8 mouse cellular contexts compared by ENCODE assay signal in genomic region chr19:53944786-53945169, GRCm38 (mm10). TPM values are rescaled to one million over a fixed set of nuclear protein-coding genes. Genes with fewer than 3 reads are reported as not detected.
A peak's percentile ranks its signal among the peaks of the same experiment; 100 is the strongest.
DNase-seq lines count a peak whose midpoint lies in the region; ATAC-seq lines count a peak whose summit lies in the region.

No protein-coding gene starts in this region.

- H3K4me2 ChIP-seq in kidney, embryonic 14.5 days (replicated peaks; ENCODE audit: low read depth, low read length), result peak overlapping the region; percentile 53
- peak overlapping the region; percentile 49; the same call in 1 of the 2 replicates for H3K4me2 ChIP-seq in hindbrain, embryonic 11.5 days (replicated peaks; ENCODE audit: low read depth, low read length)
- H3K4me2 ChIP-seq in midbrain, embryonic 13.5 days (replicated peaks), result peak overlapping the region; percentile 64

- ATAC-seq in kidney, embryonic 14.5 days (ENCODE audit: low FRiP score, low TSS enrichment), result no peak; the same call in 1 of the 2 replicates
- peak; percentile 2 for ATAC-seq in activated CD4-positive, CD25-positive, alpha-beta regulatory T cell, adult 4 months
- no peak; the same call in 1 of the 2 replicates for ATAC-seq in hindbrain, embryonic 11.5 days (ENCODE audit: low FRiP score)
- ATAC-seq in midbrain, embryonic 13.5 days, result peak; percentile 82

- no peaks in the 10 kb centered on the region for H3K36me3 ChIP-seq in kidney, embryonic 14.5 days (ENCODE audit: control insufficient read depth, insufficient read depth, low read length)
- H3K36me3 ChIP-seq in hindbrain, embryonic 11.5 days (ENCODE audit: control insufficient read depth, insufficient read depth, low read length), result no peaks in the 10 kb centered on the region
- H3K36me3 ChIP-seq in midbrain, embryonic 13.5 days, result no peaks in the 10 kb centered on the region

- H3K9me3 ChIP-seq in kidney, embryonic 14.5 days (ENCODE audit: control insufficient read depth, low read length), result no peaks in the 10 kb centered on the region
- H3K9me3 ChIP-seq in hindbrain, embryonic 11.5 days (ENCODE audit: control insufficient read depth, low read length), result no peaks in the 10 kb centered on the region
- no peaks in the 10 kb centered on the region for H3K9me3 ChIP-seq in midbrain, embryonic 13.5 days

- peaks cover 12% of the 10 kb centered on the region; the same call in 1 of the 2 replicates for H3K4me1 ChIP-seq in kidney, embryonic 14.5 days (ENCODE audit: control insufficient read depth, insufficient read depth, low read length)
- H3K4me1 ChIP-seq in hindbrain, embryonic 11.5 days (replicated peaks; ENCODE audit: control insufficient read depth, insufficient read depth, low read length), result no peaks in the 10 kb centered on the region; the same call in 1 of the 2 replicates
- peaks cover 34% of the 10 kb centered on the region for H3K4me1 ChIP-seq in midbrain, embryonic 13.5 days (replicated peaks)

- DNase-seq in kidney, adult 8-10 months, result no peak
- DNase-seq in hindbrain, embryonic 11.5 days (ENCODE audit: low spot score), result no peak
- no peak for DNase-seq in left cerebral cortex, adult 8-10 months (ENCODE audit: low spot score in 2 of 2)
- no peak for DNase-seq in adrenal gland, postnatal 4 days (ENCODE audit: low spot score in 2 of 2)
- DNase-seq in MN1 (ENCODE audit: low spot score), result no peak

- peak overlapping the region; percentile 96 for H3K27ac ChIP-seq in kidney, embryonic 14.5 days (ENCODE audit: low read depth, low read length)
- peak overlapping the region; percentile 94 for H3K27ac ChIP-seq in hindbrain, embryonic 11.5 days (ENCODE audit: low read depth, low read length)
- H3K27ac ChIP-seq in midbrain, embryonic 13.5 days, result peak overlapping the region; percentile 98

- no peaks in the 10 kb centered on the region for H3K27me3 ChIP-seq in kidney, embryonic 14.5 days (ENCODE audit: control insufficient read depth, insufficient read depth, low read length)
- H3K27me3 ChIP-seq in hindbrain, embryonic 11.5 days (ENCODE audit: control insufficient read depth, insufficient read depth, low read length), result no peaks in the 10 kb centered on the region
- H3K27me3 ChIP-seq in midbrain, embryonic 13.5 days, result no peaks in the 10 kb centered on the region

- WGBS in kidney, embryonic 14.5 days, result under 1% methylated on average over 40 of the region's 47 CpGs
- 0% methylated on average over 24 of the region's 47 CpGs for WGBS in hindbrain, embryonic 11.5 days
- under 1% methylated on average over 32 of the region's 47 CpGs for WGBS in midbrain, embryonic 13.5 days

- H3K4me3 ChIP-seq in kidney, embryonic 14.5 days (ENCODE audit: low read length), result peak overlapping the region; percentile 86
- H3K4me3 ChIP-seq in hindbrain, embryonic 11.5 days (ENCODE audit: low read depth, low read length), result peak overlapping the region; percentile 87
- peak overlapping the region; percentile 92 for H3K4me3 ChIP-seq in midbrain, embryonic 13.5 days (replicated peaks)

- peak overlapping the region; percentile 97 for H3K9ac ChIP-seq in kidney, embryonic 14.5 days (ENCODE audit: low read depth, low read length)
- H3K9ac ChIP-seq in hindbrain, embryonic 11.5 days (ENCODE audit: low read depth, low read length), result peak overlapping the region; percentile 93
- peak overlapping the region; percentile 96 for H3K9ac ChIP-seq in midbrain, embryonic 13.5 days (replicated peaks)

RNA-seq across cellular contexts. Expression of gene Bbip1, which starts 0.4 kb away (rescaled TPM):
- polyA plus RNA-seq in kidney, embryonic 14.5 days (2014; fragmentation: Nextera tagmentation; extraction: Ambion mirVana), result 96.8 and 137 TPM in 2 replicates
- 100 to 1,000 TPM; 114 to 123 TPM for polyA plus RNA-seq in activated CD4-positive, CD25-positive, alpha-beta regulatory T cell, adult 4 months (2017; shearing (Covaris generic))
- polyA plus RNA-seq in hindbrain, embryonic 11.5 days (2014; fragmentation: Nextera tagmentation; extraction: Ambion mirVana), result 139 and 142 TPM in 2 replicates
- polyA plus RNA-seq in midbrain, embryonic 13.5 days (2015; fragmentation: Nextera tagmentation; extraction: Ambion mirVana), result 120 and 134 TPM in 2 replicates
- total RNA-seq in left cerebral cortex, adult 8-10 months (2022), result 10 to 100 TPM; 39.9 to 52.1 (median 45.4) TPM
- 10 to 100 TPM; 27.7 to 28.8 TPM for total RNA-seq in adrenal gland, postnatal 4 days (2021)

RNA-seq across cellular contexts. Expression of gene Shoc2, which starts 0.7 kb away (rescaled TPM):
- 34.3 and 59.6 TPM in 2 replicates for polyA plus RNA-seq in kidney, embryonic 14.5 days (2014; fragmentation: Nextera tagmentation; extraction: Ambion mirVana)
- 10 to 100 TPM; 61.5 to 66.2 TPM for polyA plus RNA-seq in activated CD4-positive, CD25-positive, alpha-beta regulatory T cell, adult 4 months (2017; shearing (Covaris generic))
- 80.9 and 81.1 TPM in 2 replicates for polyA plus RNA-seq in hindbrain, embryonic 11.5 days (2014; fragmentation: Nextera tagmentation; extraction: Ambion mirVana)
- polyA plus RNA-seq in midbrain, embryonic 13.5 days (2015; fragmentation: Nextera tagmentation; extraction: Ambion mirVana), result 62.3 and 63.9 TPM in 2 replicates
- 10 to 100 TPM; 54.0 to 59.6 (median 58.1) TPM for total RNA-seq in left cerebral cortex, adult 8-10 months (2022)
- total RNA-seq in adrenal gland, postnatal 4 days (2021), result 10 to 100 TPM; 45.6 to 48.3 TPM

RNA-seq across cellular contexts. Expression of gene Pdcd4, which starts 52.7 kb away (rescaled TPM):
- polyA plus RNA-seq in kidney, embryonic 14.5 days (2014; fragmentation: Nextera tagmentation; extraction: Ambion mirVana), result 134 and 136 TPM in 2 replicates
- polyA plus RNA-seq in activated CD4-positive, CD25-positive, alpha-beta regulatory T cell, adult 4 months (2017; shearing (Covaris generic)), result 100 to 1,000 TPM; 479 to 707 TPM
- polyA plus RNA-seq in hindbrain, embryonic 11.5 days (2014; fragmentation: Nextera tagmentation; extraction: Ambion mirVana), result 66.9 and 82.4 TPM in 2 replicates
- 84.7 and 85.6 TPM in 2 replicates for polyA plus RNA-seq in midbrain, embryonic 13.5 days (2015; fragmentation: Nextera tagmentation; extraction: Ambion mirVana)
- 100 to 1,000 TPM in 2 of 4 experiments, 10 to 100 TPM in 2; 95.8 to 102 (median 98.8) TPM for total RNA-seq in left cerebral cortex, adult 8-10 months (2022)
- total RNA-seq in adrenal gland, postnatal 4 days (2021), result 100 to 1,000 TPM; 118 to 128 TPM

Comparison
In these comparisons a context has a peak if more than half of its experiments do, and no peak if none do; other contexts are left out.
1. ATAC-seq: peak in activated CD4-positive, CD25-positive, alpha-beta regulatory T cell, adult 4 months (single experiment) and midbrain, embryonic 13.5 days (single experiment); none in kidney, embryonic 14.5 days (single experiment) and hindbrain, embryonic 11.5 days (single experiment).
2. Peak in every context shown above with its lines, with median percentiles within 50 percentile points of each other: H3K27ac ChIP-seq, H3K4me2 ChIP-seq, H3K4me3 ChIP-seq and H3K9ac ChIP-seq.